Mouse (Mus musculus): Measurements from ENCODE around the gene Sox8. TPM values are rescaled to one million over a fixed set of nuclear protein-coding genes. Genes with fewer than 3 reads are reported as not detected.

Gene Sox8
- total and polyA plus RNA-seq, 3 experiments = not detected

- no peaks in the 10 kb centered on the region for H3K79me2 ChIP-seq (ENCODE audit: control insufficient read depth, insufficient read depth, low read length, poor library complexity)
- no peak overlapping the region for H3K9ac ChIP-seq (ENCODE audit: control insufficient read depth, low read depth, low read length, poor library complexity, severe bottlenecking)
- no peaks in the 10 kb centered on the region for H3K4me1 ChIP-seq (ENCODE audit: control insufficient read depth in 1 of 2, insufficient read depth in 2 of 2, low read length in 2 of 2)
- no peak overlapping the region for H3K4me3 ChIP-seq (ENCODE audit: control insufficient read depth in 1 of 2, insufficient read depth in 1 of 2, low read depth in 2 of 2, low read length in 2 of 2)
- TF ChIP-seq ETS1 (IDR thresholded peaks at IDR 0.05; ENCODE audit: low read depth, low read length) = no peak
- TF ChIP-seq MAFK (IDR thresholded peaks at IDR 0.05; ENCODE audit: borderline replicate concordance, low read depth, low read length) = no peak
- no peak for TF ChIP-seq KAT2A (conservative IDR thresholded peaks at IDR 0.05; ENCODE audit: low read depth, low read length)
- no peak for TF ChIP-seq CHD1 (IDR thresholded peaks at IDR 0.05; ENCODE audit: low read depth, low read length)
- no peak for TF ChIP-seq MEF2A (IDR thresholded peaks at IDR 0.05; ENCODE audit: extremely low read depth, insufficient replicate concordance, low read depth, low read length, poor library complexity, severe bottlenecking)
- TF ChIP-seq MYB (IDR thresholded peaks at IDR 0.05; ENCODE audit: low read depth, low read length) = no peak
- no peaks in the 10 kb centered on the region for H3K9me3 ChIP-seq (replicated peaks; ENCODE audit: insufficient read depth, low read length)
- H3K27ac ChIP-seq (ENCODE audit: control insufficient read depth, low read depth, low read length) = no peak overlapping the region
- no peaks in the 10 kb centered on the region for H3K36me3 ChIP-seq (ENCODE audit: control insufficient read depth in 1 of 2, insufficient read depth in 2 of 2, low read length in 2 of 2)
- DNase-seq (ENCODE audit: low read depth, low spot score) = no peak
- no peaks in the 10 kb centered on the region for H3K27me3 ChIP-seq (ENCODE audit: control insufficient read depth in 1 of 2, insufficient read depth in 2 of 2, low read length in 2 of 2)
Observed at GRCm38 (mm10) chr17:25602366-25602765, 31.9 kb upstream of the Sox8 start.

DNA sequence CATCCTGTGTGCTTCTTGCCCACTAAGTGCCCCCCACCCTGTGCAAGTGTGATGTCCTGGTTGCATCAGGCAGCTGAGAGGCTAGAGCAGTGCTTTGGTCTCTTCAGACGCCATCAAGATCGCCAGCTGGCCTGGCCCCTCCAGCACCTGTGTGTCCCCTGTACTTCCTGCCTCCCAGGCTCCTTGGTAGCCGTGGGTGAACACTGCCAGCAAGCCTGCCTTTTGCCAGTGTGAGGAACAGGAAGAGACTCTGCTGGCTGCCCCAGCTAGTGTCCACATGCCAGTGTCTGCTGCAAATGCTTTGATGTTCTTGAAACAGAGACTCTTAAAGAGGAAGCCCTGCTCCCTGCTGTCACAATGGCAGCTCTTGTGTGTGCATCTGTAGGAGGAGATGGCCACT is 27.1 kb upstream of the Sox8 start:
- Histone ChIP-seq H3K79me2 (ENCODE audit: control insufficient read depth, insufficient read depth, low read length, poor library complexity) (no peaks in the 10 kb centered on the region), H3K27me3 (ENCODE audit: control insufficient read depth in 1 of 2, insufficient read depth in 2 of 2, low read length in 2 of 2) (no peaks in the 10 kb centered on the region), H3K36me3 (ENCODE audit: control insufficient read depth in 1 of 2, insufficient read depth in 2 of 2, low read length in 2 of 2) (no peaks in the 10 kb centered on the region), H3K9ac (ENCODE audit: control insufficient read depth, low read depth, low read length, poor library complexity, severe bottlenecking) (no peak overlapping the region), H3K4me3 (ENCODE audit: control insufficient read depth in 1 of 2, insufficient read depth in 1 of 2, low read depth in 2 of 2, low read length in 2 of 2) (no peak overlapping the region), H3K4me1 (ENCODE audit: control insufficient read depth in 1 of 2, insufficient read depth in 2 of 2, low read length in 2 of 2) (no peaks in the 10 kb centered on the region), H3K27ac (ENCODE audit: control insufficient read depth, low read depth, low read length) (no peak overlapping the region), H3K9me3 (replicated peaks; ENCODE audit: insufficient read depth, low read length) (no peaks in the 10 kb centered on the region)
- DNase-seq (ENCODE audit: low read depth, low spot score) = no peak
- TF ChIP-seq GATA1 (IDR thresholded peaks at IDR 0.05; ENCODE audit: low read depth, low read length) (no peak), CHD1 (IDR thresholded peaks at IDR 0.05; ENCODE audit: low read depth, low read length) (no peak), ELF1 (IDR thresholded peaks at IDR 0.05; ENCODE audit: low read depth, low read length) (no peak), RCOR1 (IDR thresholded peaks at IDR 0.05; ENCODE audit: low read depth, low read length) (no peak), RAD21 (IDR thresholded peaks at IDR 0.05; ENCODE audit: low read depth, low read length) (no peak), ZC3H11A (IDR thresholded peaks at IDR 0.05; ENCODE audit: low read depth, low read length) (no peak), CHD2 (IDR thresholded peaks at IDR 0.05; ENCODE audit: low read length) (no peak), ZMIZ1 (IDR thresholded peaks at IDR 0.05; ENCODE audit: low read depth, low read length) (no peak), POLR2AphosphoS2 (IDR thresholded peaks at IDR 0.05; ENCODE audit: low read length) (no peak), EP300 (IDR thresholded peaks at IDR 0.05; ENCODE audit: low read depth in 1 of 2, low read length in 2 of 2) (no peak), NELFE (IDR thresholded peaks at IDR 0.05; ENCODE audit: low read depth, low read length) (no peak), USF2 (IDR thresholded peaks at IDR 0.05; ENCODE audit: borderline replicate concordance in 1 of 2, insufficient read depth in 1 of 2, low read depth in 1 of 2, low read length in 2 of 2) (no peak), MYC (IDR thresholded peaks at IDR 0.05; ENCODE audit: low read depth, low read length) (no peak), POLR2AphosphoS5 (IDR thresholded peaks at IDR 0.05; ENCODE audit: borderline replicate concordance, low read depth, low read length) (no peak)
